In the genomic region with DNA sequence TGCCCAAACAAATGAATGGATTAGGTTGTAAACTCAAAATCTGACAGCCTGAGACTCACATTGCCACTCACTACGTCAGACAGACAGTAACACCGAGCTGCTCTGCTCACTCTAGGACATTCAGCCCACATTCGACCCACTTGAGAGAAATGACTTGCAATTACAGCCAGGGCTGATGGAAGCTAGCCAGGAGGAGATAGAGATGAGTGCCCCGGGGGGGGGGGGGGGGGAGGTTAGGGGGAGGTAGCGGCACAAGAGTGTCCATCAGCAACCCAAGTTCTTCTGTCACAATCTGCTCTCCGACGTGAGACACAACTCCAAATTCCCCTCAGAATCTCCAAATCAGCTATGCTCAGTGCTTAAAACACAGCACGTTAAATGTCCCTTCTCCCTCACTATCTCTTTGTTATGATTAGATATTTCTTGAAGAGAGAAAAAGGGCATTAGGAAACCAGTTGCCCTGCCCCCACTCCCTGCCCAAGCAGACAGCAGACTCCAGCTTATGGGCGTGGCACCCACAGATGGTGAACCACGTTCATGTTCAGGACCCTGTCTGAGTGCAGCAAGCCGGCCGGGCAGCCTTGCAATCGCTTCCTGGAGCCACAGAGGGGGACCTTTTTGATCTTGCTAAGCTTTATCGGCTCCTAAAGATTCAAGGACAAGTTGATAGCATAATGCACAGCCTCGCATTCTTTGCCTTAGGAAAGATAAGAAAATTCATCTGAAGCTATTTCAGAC, we compare ENCODE assay signal across 8 mouse cellular contexts.
DNase-seq lines count a peak whose midpoint lies in the region; ATAC-seq lines count a peak whose summit lies in the region.
"Had no signal": no experiment of that assay in that cellular context is flagged by ENCODE, and none has a peak within 500 bp of the region (broad histone marks: within the 10 kb centered on the region; RNA-seq: fewer than 3 reads in every experiment).

No protein-coding gene starts in this region.

- H3K27ac ChIP-seq in liver, embryonic 11.5 days (ENCODE audit: low read depth, low read length), result no peak overlapping the region

- no peaks in the 10 kb centered on the region for H3K36me3 ChIP-seq in liver, embryonic 11.5 days (ENCODE audit: control insufficient read depth, insufficient read depth, low read length)

- no peaks in the 10 kb centered on the region for H3K27me3 ChIP-seq in liver, embryonic 11.5 days (replicated peaks; ENCODE audit: control insufficient read depth, insufficient read depth, low read length)

- H3K4me3 ChIP-seq in liver, embryonic 11.5 days (ENCODE audit: low read depth, low read length), result no peak overlapping the region

- ATAC-seq in liver, embryonic 11.5 days (replicated peaks; ENCODE audit: low FRiP score), result no peak

- H3K4me2 ChIP-seq in liver, embryonic 11.5 days, result no peak overlapping the region

- H3K9ac ChIP-seq in liver, embryonic 11.5 days (ENCODE audit: low read depth, low read length), result no peak overlapping the region

- WGBS in liver, embryonic 11.5 days, result 28% methylated on average over 15 of the region's 15 CpGs

- DNase-seq in liver, result peak; percentile 25
- no peak for DNase-seq in liver, embryonic 11.5 days (ENCODE audit: low spot score)
- peak; percentile 38 for DNase-seq in ES-CJ7 (ENCODE audit: low read depth, low spot score)
- peak; percentile 34 for DNase-seq in adrenal gland, adult 8-10 months
- DNase-seq in lung, postnatal 10 days, result peak; percentile 52
- no peak for DNase-seq in right cerebral cortex, postnatal 4 days
- DNase-seq in gastrocnemius, postnatal 25 days, result no peak
- DNase-seq: cerebellum, adult 18-20 months had no signal

- H3K4me1 ChIP-seq in liver, embryonic 11.5 days (replicated peaks; ENCODE audit: control insufficient read depth, insufficient read depth, low read length), result 0 out of 2 replicates have a peak, but pooled peaks cover 2% of the 10 kb centered on the region

- no peaks in the 10 kb centered on the region for H3K9me3 ChIP-seq in liver, embryonic 11.5 days (ENCODE audit: control insufficient read depth, low read length)

Comparison
In these comparisons a context has a peak if more than half of its experiments do, and no peak if none do; other contexts are left out.
1. DNase-seq: peak in liver (single experiment), ES-CJ7 (single experiment), adrenal gland, adult 8-10 months (single experiment) and lung, postnatal 10 days (single experiment); none in liver, embryonic 11.5 days (single experiment), right cerebral cortex, postnatal 4 days (single experiment) and gastrocnemius, postnatal 25 days (single experiment).